Mouse (Mus musculus) liver, embryonic 11.5 days (tissue): ENCODE data around the gene Glud1. TPM values are rescaled to one million over a fixed set of nuclear protein-coding genes. Genes with fewer than 3 reads are reported as not detected.

Source experiments
- ATAC-seq: fragments of 200-750 bp; cut with Nextera tagmentation; replicated peaks from 2 replicates; pipeline ENCODE4 v1.8.0; 2017; ENCODE audit warnings: moderate number of reproducible peaks, mild to moderate bottlenecking, moderate TSS enrichment, moderate library complexity; ENCODE audit not compliant: low FRiP score
- DNase-seq: peaks from one replicate; pipeline ENCODE4 v3.0.0-alpha.2; 2017; ENCODE audit warnings: low spot score
- H3K27ac ChIP-seq: fragments of 300-500 bp; sonication (generic); 2 replicates; pipeline ENCODE4 v1.5.1; 2014; ENCODE audit warnings: mild to moderate bottlenecking, low read depth, low read length, control low read depth
- H3K27me3 ChIP-seq: fragments of 300-500 bp; sonication (generic); replicated peaks from 2 replicates; pipeline ENCODE4 v1.6.1; 2014; ENCODE audit warnings: low read length, mixed read lengths; ENCODE audit not compliant: control insufficient read depth, insufficient read depth
- H3K36me3 ChIP-seq: fragments of 300-500 bp; sonication (generic); 2 replicates; pipeline ENCODE4 v1.6.1; 2014; ENCODE audit warnings: mild to moderate bottlenecking, low read length, moderate library complexity, mixed read lengths; ENCODE audit not compliant: control insufficient read depth, insufficient read depth
- H3K4me1 ChIP-seq: fragments of 300-500 bp; sonication (generic); replicated peaks from 2 replicates; pipeline ENCODE4 v1.6.1; 2014; ENCODE audit warnings: low read length, mixed read lengths; ENCODE audit not compliant: control insufficient read depth, insufficient read depth
- H3K4me2 ChIP-seq: fragments of 300-500 bp; sonication (generic); 2 replicates; pipeline ENCODE4 v1.6.1; 2014; ENCODE audit warnings: mild to moderate bottlenecking, control low read depth, moderate library complexity
- H3K4me3 ChIP-seq: fragments of 300-500 bp; sonication (generic); 2 replicates; pipeline ENCODE4 v1.5.1; 2014; ENCODE audit warnings: low read depth, low read length, control low read depth
- H3K9ac ChIP-seq: fragments of 300-500 bp; sonication (generic); 2 replicates; pipeline ENCODE4 v1.6.1; 2014; ENCODE audit warnings: low read depth, low read length, control low read depth
- H3K9me3 ChIP-seq: fragments of 300-500 bp; sonication (generic); 2 replicates; pipeline ENCODE4 v1.6.1; 2016; ENCODE audit warnings: low read length, inconsistent platforms, mixed read lengths; ENCODE audit not compliant: control insufficient read depth
- WGBS: fragments of 180-500 bp; shearing (Covaris S2); extraction: QIAGEN DNeasy Blood & Tissue Kit; methylation state at CpG from one replicate; pipeline ENCODE4 v1.1.7; 2014; 5-methylcytosine and 5-hydroxymethylcytosine counted together
- polyA plus RNA-seq: library from polyadenylated mRNA; unstranded; fragments of >200 nt; fragmentation: Nextera tagmentation; extraction: Ambion mirVana; gene quantifications from 2 replicates; pipeline ENCODE4 v1.2.1, GENCODE M21; 2014

The Glud1 gene
- polyA plus RNA-seq, 1 experiment from 2014 or later, result 192 TPM

GRCm38 (mm10) chr14:34332476-34332875 lies 21.9 kb downstream of the Glud1 start:
- no peak overlapping the region for H3K4me3 ChIP-seq
- H3K4me1 ChIP-seq, result no peaks in the 10 kb centered on the region
- no peak for DNase-seq
- no peak for ATAC-seq
- WGBS, result 86% methylated on average over 5 of the region's 5 CpGs
- H3K27ac ChIP-seq, result no peak overlapping the region
- no peaks in the 10 kb centered on the region for H3K9me3 ChIP-seq
- no peak overlapping the region for H3K4me2 ChIP-seq
- H3K27me3 ChIP-seq, result no peaks in the 10 kb centered on the region
- H3K9ac ChIP-seq, result no peak overlapping the region
- H3K36me3 ChIP-seq, result peaks cover 37% of the 10 kb centered on the region

- H3K27me3 ChIP-seq, result no peaks in the 10 kb centered on the region
- no peak overlapping the region for H3K9ac ChIP-seq
- H3K4me1 ChIP-seq, result no peaks in the 10 kb centered on the region
- H3K9me3 ChIP-seq, result no peaks in the 10 kb centered on the region
- 65% methylated on average over 1 of the region's 1 CpGs for WGBS
- peaks cover 43% of the 10 kb centered on the region for H3K36me3 ChIP-seq
- H3K27ac ChIP-seq, result no peak overlapping the region
- no peak for DNase-seq
- no peak overlapping the region for H3K4me2 ChIP-seq
- ATAC-seq, result no peak
- no peak overlapping the region for H3K4me3 ChIP-seq
Observed at GRCm38 (mm10) chr14:34339446-34339845, 28.9 kb downstream of the Glud1 start.

- Histone ChIP-seq H3K9me3 (no peaks in the 10 kb centered on the region), H3K4me3 (no peak overlapping the region), H3K27ac (no peak overlapping the region), H3K36me3 (peaks cover 27% of the 10 kb centered on the region), H3K4me1 (no peaks in the 10 kb centered on the region), H3K4me2 (no peak overlapping the region), H3K9ac (no peak overlapping the region), H3K27me3 (no peaks in the 10 kb centered on the region)
- WGBS, result 86% methylated on average over 4 of the region's 4 CpGs
- ATAC-seq (no peak), DNase-seq (no peak)
Observed at GRCm38 (mm10) chr14:34341993-34342392, 31.5 kb downstream of the Glud1 start.

- ATAC-seq, result no peak
- no peaks in the 10 kb centered on the region for H3K4me1 ChIP-seq
- no peak overlapping the region for H3K27ac ChIP-seq
- H3K9ac ChIP-seq, result no peak overlapping the region
- no peak for DNase-seq
- 74% methylated on average over 4 of the region's 4 CpGs for WGBS
- no peak overlapping the region for H3K4me2 ChIP-seq
- H3K4me3 ChIP-seq, result no peak overlapping the region
- no peaks in the 10 kb centered on the region for H3K9me3 ChIP-seq
- no peaks in the 10 kb centered on the region for H3K27me3 ChIP-seq
- peaks cover 20% of the 10 kb centered on the region for H3K36me3 ChIP-seq
Observed at GRCm38 (mm10) chr14:34343078-34343477, 32.6 kb downstream of the Glud1 start.

- peaks cover 16% of the 10 kb centered on the region for H3K36me3 ChIP-seq
- ATAC-seq, result no peak
- 91% methylated on average over 5 of the region's 5 CpGs for WGBS
Observed at GRCm38 (mm10) chr14:34344361-34344760, 33.8 kb downstream of the Glud1 start.

GRCm38 (mm10) chr14:34345771-34346566 lies 35.4 kb downstream of the Glud1 start:
- no peaks in the 10 kb centered on the region for H3K27me3 ChIP-seq
- ATAC-seq, result peak; percentile 59
- no peak overlapping the region for H3K9ac ChIP-seq
- H3K9me3 ChIP-seq, result no peaks in the 10 kb centered on the region
- no peak for DNase-seq
- H3K4me1 ChIP-seq, result no peaks in the 10 kb centered on the region
- H3K27ac ChIP-seq, result no peak overlapping the region
- H3K4me2 ChIP-seq, result no peak overlapping the region
- H3K36me3 ChIP-seq, result peaks cover 9% of the 10 kb centered on the region; the same call in 1 of the 2 replicates
- no peak overlapping the region for H3K4me3 ChIP-seq
- 61% methylated on average over 12 of the region's 12 CpGs for WGBS

More at GRCm38 (mm10) chr14:34344361-34344760, 33.8 kb downstream of the Glud1 start:
- H3K4me3 ChIP-seq, result no peak overlapping the region
- H3K27ac ChIP-seq, result no peak overlapping the region
- H3K4me2 ChIP-seq, result no peak overlapping the region
- no peaks in the 10 kb centered on the region for H3K27me3 ChIP-seq
- H3K9me3 ChIP-seq, result no peaks in the 10 kb centered on the region
- DNase-seq, result no peak
- no peak overlapping the region for H3K9ac ChIP-seq
- H3K4me1 ChIP-seq, result no peaks in the 10 kb centered on the region

GRCm38 (mm10) chr14:34347084-34347483 lies 36.6 kb downstream of the Glud1 start:
- H3K27ac ChIP-seq, result no peak overlapping the region
- no peaks in the 10 kb centered on the region for H3K4me1 ChIP-seq
- 86% methylated on average over 5 of the region's 5 CpGs for WGBS
- H3K9me3 ChIP-seq, result no peaks in the 10 kb centered on the region
- DNase-seq, result no peak
- no peak for ATAC-seq
- no peaks in the 10 kb centered on the region for H3K27me3 ChIP-seq
- H3K9ac ChIP-seq, result no peak overlapping the region
- H3K4me3 ChIP-seq, result no peak overlapping the region
- H3K4me2 ChIP-seq, result no peak overlapping the region
- H3K36me3 ChIP-seq, result peaks cover 6% of the 10 kb centered on the region; the same call in 1 of the 2 replicates

- no peaks in the 10 kb centered on the region for H3K27me3 ChIP-seq
- H3K4me2 ChIP-seq, result no peak overlapping the region
- H3K4me3 ChIP-seq, result no peak overlapping the region
- DNase-seq (no peak), ATAC-seq (no peak)
- no peak overlapping the region for H3K27ac ChIP-seq
- 62% methylated on average over 7 of the region's 7 CpGs for WGBS
- no peak overlapping the region for H3K9ac ChIP-seq
- no peaks in the 10 kb centered on the region for H3K9me3 ChIP-seq
- H3K36me3 ChIP-seq, result 0 out of 2 replicates have a peak, but pooled peaks cover 3% of the 10 kb centered on the region
- H3K4me1 ChIP-seq, result no peaks in the 10 kb centered on the region
Observed at GRCm38 (mm10) chr14:34348301-34348700, 37.8 kb downstream of the Glud1 start.

- no peak for DNase-seq
- no peak overlapping the region for H3K27ac ChIP-seq
- no peak overlapping the region for H3K4me3 ChIP-seq
- H3K4me1 ChIP-seq, result no peaks in the 10 kb centered on the region
- no peaks in the 10 kb centered on the region for H3K9me3 ChIP-seq
- H3K27me3 ChIP-seq, result no peaks in the 10 kb centered on the region
- no peak overlapping the region for H3K9ac ChIP-seq
- no peak overlapping the region for H3K4me2 ChIP-seq
- 77% methylated on average over 8 of the region's 8 CpGs for WGBS
- H3K36me3 ChIP-seq, result 0 out of 2 replicates have a peak, but pooled peaks cover 3% of the 10 kb centered on the region
- ATAC-seq, result no peak; the same call in 1 of the 2 replicates
Observed at GRCm38 (mm10) chr14:34349007-34349406, 38.5 kb downstream of the Glud1 start.
